ENCODE assay signal across 8 mouse cellular contexts in genomic region chr9:65195621-65195981, GRCm38 (mm10). TPM values are rescaled to one million over a fixed set of nuclear protein-coding genes. Genes with fewer than 3 reads are reported as not detected.
A peak's percentile ranks its signal among the peaks of the same experiment; 100 is the strongest.
DNase-seq lines count a peak whose midpoint lies in the region; ATAC-seq and TF ChIP-seq lines count a peak whose summit lies in the region.

No protein-coding gene starts in this region.

- H3K27me3 ChIP-seq in cerebellum, adult 2 months (ENCODE audit: control insufficient read depth, insufficient read depth, low read length): no peaks in the 10 kb centered on the region
- H3K27me3 ChIP-seq in heart, adult 2 months (ENCODE audit: control insufficient read depth, insufficient read depth, low read length): no peaks in the 10 kb centered on the region
- H3K27me3 ChIP-seq in intestine, postnatal 0 days (replicated peaks; ENCODE audit: control insufficient read depth, insufficient read depth, low read length): no peaks in the 10 kb centered on the region
- no peaks in the 10 kb centered on the region for H3K27me3 ChIP-seq in liver, embryonic 16.5 days (ENCODE audit: control insufficient read depth, insufficient read depth, low read depth, low read length)
- H3K27me3 ChIP-seq in neural tube, embryonic 13.5 days: no peaks in the 10 kb centered on the region

- intact Hi-C loops in heart, adult 2 months (cut with DNase I): loop anchor here (2.0 to 10.0 kb wide), 2 partner anchors 19 to 461 kb away; partner anchors contain the start of gene Rab11a

- ATAC-seq in intestine, postnatal 0 days: peak; percentile 44
- no peak for ATAC-seq in liver, embryonic 16.5 days (ENCODE audit: low read depth)
- ATAC-seq in neural tube, embryonic 13.5 days (ENCODE audit: low read depth): peak; percentile 4; the same call in 1 of the 2 replicates

- no peak overlapping the region; the same call in 1 of the 2 replicates for H3K4me2 ChIP-seq in intestine, postnatal 0 days (replicated peaks; ENCODE audit: low read depth)
- H3K4me2 ChIP-seq in liver, embryonic 16.5 days (ENCODE audit: low read depth, low read length): peak overlapping the region; percentile 46
- H3K4me2 ChIP-seq in neural tube, embryonic 13.5 days: peak overlapping the region; percentile 41; the same call in 1 of the 2 replicates

- H3K79me2 ChIP-seq in heart, adult 2 months (replicated peaks; ENCODE audit: control insufficient read depth, insufficient read depth, low read length): no peaks in the 10 kb centered on the region

- peaks cover 6% of the 10 kb centered on the region for H3K36me3 ChIP-seq in heart, adult 2 months (ENCODE audit: control insufficient read depth, insufficient read depth, low read length)
- H3K36me3 ChIP-seq in intestine, postnatal 0 days (ENCODE audit: control insufficient read depth, insufficient read depth): no peaks in the 10 kb centered on the region
- no peaks in the 10 kb centered on the region for H3K36me3 ChIP-seq in liver, embryonic 16.5 days (ENCODE audit: control insufficient read depth, insufficient read depth)
- H3K36me3 ChIP-seq in neural tube, embryonic 13.5 days: no peaks in the 10 kb centered on the region

- peaks cover 11% of the 10 kb centered on the region; the same call in 1 of the 2 replicates for H3K4me1 ChIP-seq in cerebellum, adult 2 months (ENCODE audit: control insufficient read depth, insufficient read depth, low read length)
- peaks cover 22% of the 10 kb centered on the region for H3K4me1 ChIP-seq in heart, adult 2 months (ENCODE audit: control insufficient read depth, insufficient read depth, low read length)
- H3K4me1 ChIP-seq in intestine, postnatal 0 days (replicated peaks; ENCODE audit: control insufficient read depth, insufficient read depth, low read length): peaks cover 7% of the 10 kb centered on the region
- peaks cover 65% of the 10 kb centered on the region for H3K4me1 ChIP-seq in liver, embryonic 16.5 days (ENCODE audit: control insufficient read depth, low read depth, low read length)
- peaks cover 44% of the 10 kb centered on the region for H3K4me1 ChIP-seq in neural tube, embryonic 13.5 days (replicated peaks)

- TF ChIP-seq POLR2A in cerebellum, adult 2 months (IDR thresholded peaks at IDR 0.05; ENCODE audit: borderline replicate concordance, insufficient read depth, low read length): no peak
- TF ChIP-seq POLR2A in heart, adult 2 months (IDR thresholded peaks at IDR 0.05; ENCODE audit: insufficient read depth, low read depth, low read length): peak; percentile 40; the same call in 1 of the 2 replicates

- no peak overlapping the region for H3K4me3 ChIP-seq in cerebellum, adult 2 months (replicated peaks; ENCODE audit: insufficient read depth, low read depth, low read length)
- H3K4me3 ChIP-seq in heart, adult 2 months: peak overlapping the region; percentile 26; the same call in 1 of the 2 replicates
- H3K4me3 ChIP-seq in intestine, postnatal 0 days (ENCODE audit: low read depth, low read length): no peak overlapping the region
- H3K4me3 ChIP-seq in liver, embryonic 16.5 days (ENCODE audit: low read depth, low read length): no peak overlapping the region
- no peak overlapping the region for H3K4me3 ChIP-seq in neural tube, embryonic 13.5 days

- no peaks in the 10 kb centered on the region for H3K9me3 ChIP-seq in intestine, postnatal 0 days (ENCODE audit: control insufficient read depth)
- H3K9me3 ChIP-seq in liver, embryonic 16.5 days (replicated peaks; ENCODE audit: control insufficient read depth, low read length): no peaks in the 10 kb centered on the region
- H3K9me3 ChIP-seq in neural tube, embryonic 13.5 days: no peaks in the 10 kb centered on the region

- WGBS in cerebellum, adult 2 months: 22% methylated on average over 8 of the region's 8 CpGs
- 4% methylated on average over 8 of the region's 8 CpGs for WGBS in heart, adult 2 months
- 22% methylated on average over 8 of the region's 8 CpGs for WGBS in intestine, postnatal 0 days
- WGBS in liver, embryonic 16.5 days (ENCODE audit: insufficient replicate concordance): 14% methylated on average over 8 of the region's 8 CpGs
- WGBS in neural tube, embryonic 13.5 days: 49% methylated on average over 8 of the region's 8 CpGs

- no peak for TF ChIP-seq CTCF in cerebellum, adult 2 months (IDR thresholded peaks at IDR 0.05; ENCODE audit: borderline replicate concordance, insufficient read depth, low read depth, low read length)
- TF ChIP-seq CTCF in heart, adult 2 months (IDR thresholded peaks at IDR 0.05): no peak
- no peak for TF ChIP-seq CTCF in intestine, postnatal 0 days (IDR thresholded peaks at IDR 0.05; ENCODE audit: low read depth)

- peak; percentile 25 to 29 for DNase-seq in spleen, adult 18-20 months
- DNase-seq in spleen, postnatal 14 days (ENCODE audit: low spot score in 2 of 2): no peak
- DNase-seq in cerebellum, adult 2 months: peak; percentile 50 to 54
- peak; percentile 61 to 67 for DNase-seq in heart, adult 2 months
- DNase-seq in yolk sac, embryonic 10.5 days (ENCODE audit: low spot score): no peak

- H3K27ac ChIP-seq in cerebellum, adult 2 months (ENCODE audit: insufficient read depth, low read length): peak overlapping the region; percentile 79
- peak overlapping the region; percentile 97 for H3K27ac ChIP-seq in heart, adult 2 months
- peak overlapping the region; percentile 78 for H3K27ac ChIP-seq in intestine, postnatal 0 days (ENCODE audit: low read depth, low read length)
- H3K27ac ChIP-seq in liver, embryonic 16.5 days (ENCODE audit: low read length): peak overlapping the region; percentile 96
- peak overlapping the region; percentile 85 for H3K27ac ChIP-seq in neural tube, embryonic 13.5 days (replicated peaks)

- TF ChIP-seq EP300 in heart, adult 2 months (IDR thresholded peaks at IDR 0.05; ENCODE audit: insufficient read depth, low read depth, low read length): 0 out of 2 replicates have a peak, but pooled peaks have one; percentile 25

- peak overlapping the region; percentile 71 for H3K9ac ChIP-seq in heart, adult 2 months (ENCODE audit: low read depth, low read length)
- H3K9ac ChIP-seq in intestine, postnatal 0 days (ENCODE audit: low read depth, low read length): no peak overlapping the region
- H3K9ac ChIP-seq in liver, embryonic 16.5 days (ENCODE audit: low read depth, low read length): peak overlapping the region; percentile 59
- H3K9ac ChIP-seq in neural tube, embryonic 13.5 days: peak overlapping the region; percentile 46; the same call in 1 of the 2 replicates

RNA-seq across cellular contexts. Expression of gene Parp16, which starts 0.4 kb away (rescaled TPM):
- polyA plus RNA-seq in cerebellum, adult 2 months (2012; rRNA removed): 5.7 and 6.6 TPM in 2 replicates
- 1 to 10 TPM; 2.6 to 3.1 TPM for total RNA-seq in heart, adult 2 months (2021)
- 3.7 and 4.8 TPM in 2 replicates for polyA plus RNA-seq in heart, adult 2 months (2012; rRNA removed)
- polyA plus RNA-seq in intestine, postnatal 0 days (2015; fragmentation: Nextera tagmentation; extraction: Ambion mirVana): 9.9 and 10.5 TPM in 2 replicates
- 9.9 and 11.2 TPM in 2 replicates for polyA plus RNA-seq in liver, embryonic 16.5 days (2015; fragmentation: Nextera tagmentation; extraction: Ambion mirVana)
- polyA plus RNA-seq in neural tube, embryonic 13.5 days (2015; fragmentation: Nextera tagmentation; extraction: Ambion mirVana): 5.4 and 6.8 TPM in 2 replicates

RNA-seq across cellular contexts. Expression of gene Igdcc3, which starts 54.6 kb away (rescaled TPM):
- 1.8 and 2.4 TPM in 2 replicates for polyA plus RNA-seq in cerebellum, adult 2 months (2012; rRNA removed)
- under 1 TPM; 0.07 to 0.10 TPM for total RNA-seq in heart, adult 2 months (2021)
- polyA plus RNA-seq in heart, adult 2 months (2012; rRNA removed): 0.12 and 0.16 TPM in 2 replicates
- polyA plus RNA-seq in intestine, postnatal 0 days (2015; fragmentation: Nextera tagmentation; extraction: Ambion mirVana): 0.22 TPM in 2 replicates
- 0.04 TPM in 1 of 2 replicates, not detected in the other for polyA plus RNA-seq in liver, embryonic 16.5 days (2015; fragmentation: Nextera tagmentation; extraction: Ambion mirVana)
- 12.3 and 12.9 TPM in 2 replicates for polyA plus RNA-seq in neural tube, embryonic 13.5 days (2015; fragmentation: Nextera tagmentation; extraction: Ambion mirVana)

Comparison
In these comparisons a context has a peak if more than half of its experiments do, and no peak if none do; other contexts are left out.
1. DNase-seq: peak in spleen, adult 18-20 months (2 of 2), cerebellum, adult 2 months (2 of 2) and heart, adult 2 months (2 of 2); none in spleen, postnatal 14 days (0 of 2) and yolk sac, embryonic 10.5 days (single experiment).
2. Peak in every context shown above with its lines, with median percentiles within 50 percentile points of each other: H3K27ac ChIP-seq.